Mouse (Mus musculus): ENCODE measurements around the gene Sec22c. TPM values are rescaled to one million over a fixed set of nuclear protein-coding genes. Genes with fewer than 3 reads are reported as not detected.

Gene Sec22c
- polyA plus RNA-seq (2014; fragmentation: Nextera tagmentation; extraction: Ambion mirVana) = 20.5 and 24.1 TPM in 2 replicates

GRCm38 (mm10) chr9:121704646-121705625 lies at the start of gene Sec22c:
Gene Sec22c (minus strand): TSS chr9:121705490.
- Histone ChIP-seq H3K36me3 (ENCODE audit: control insufficient read depth, insufficient read depth, low read length) (0 out of 2 replicates have a peak, but pooled peaks cover 4% of the 10 kb centered on the region), H3K9ac (ENCODE audit: low read length) (peak within 1 kb of the TSS; percentile 68), H3K4me3 (ENCODE audit: low read depth, low read length) (peak within 1 kb of the TSS; percentile 75), H3K27me3 (replicated peaks; ENCODE audit: control insufficient read depth, insufficient read depth, low read length) (no peaks in the 10 kb centered on the region), H3K4me2 (ENCODE audit: low read length) (peak within 1 kb of the TSS; percentile 95), H3K4me1 (ENCODE audit: control insufficient read depth, insufficient read depth, low read length) (peaks cover 14% of the 10 kb centered on the region), H3K9me3 (replicated peaks; ENCODE audit: control insufficient read depth, low read length) (no peaks in the 10 kb centered on the region), H3K27ac (ENCODE audit: low read depth, low read length) (peak within 1 kb of the TSS; percentile 65)
- WGBS = under 1% methylated on average over 59 of the region's 69 CpGs
- ATAC-seq (peak; percentile 98), DNase-seq (ENCODE audit: low spot score) (peak; percentile 94)

DNA sequence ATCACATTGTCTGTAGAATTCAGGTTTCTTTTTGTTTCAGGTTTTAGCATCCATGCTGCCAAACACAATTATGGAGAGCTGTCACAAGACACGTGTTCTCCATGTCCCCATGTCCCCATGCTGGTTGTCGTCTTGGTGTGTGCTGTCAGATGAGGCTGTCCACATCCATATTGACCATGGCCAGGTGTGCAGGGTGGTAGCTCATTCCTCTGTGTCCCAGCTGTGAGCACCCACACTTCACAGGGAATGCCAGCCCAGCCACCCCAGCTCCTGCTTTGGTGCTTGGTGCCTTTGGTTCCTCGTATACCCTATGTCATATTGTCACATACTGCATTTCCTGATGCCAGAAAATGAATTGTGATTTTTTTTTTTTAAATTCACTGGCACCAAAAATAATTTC lies 49.3 kb upstream of the Sec22c start:
- ATAC-seq = no peak
- Histone ChIP-seq H3K27ac (ENCODE audit: low read depth, low read length) (no peak overlapping the region), H3K4me1 (ENCODE audit: control insufficient read depth, insufficient read depth, low read length) (peaks cover 5% of the 10 kb centered on the region), H3K27me3 (replicated peaks; ENCODE audit: control insufficient read depth, insufficient read depth, low read length) (no peaks in the 10 kb centered on the region), H3K9ac (ENCODE audit: low read length) (no peak overlapping the region), H3K36me3 (ENCODE audit: control insufficient read depth, insufficient read depth, low read length) (peaks cover 67% of the 10 kb centered on the region), H3K4me2 (ENCODE audit: low read length) (no peak overlapping the region), H3K9me3 (replicated peaks; ENCODE audit: control insufficient read depth, low read length) (no peaks in the 10 kb centered on the region), H3K4me3 (ENCODE audit: low read depth, low read length) (no peak overlapping the region)
- 90% methylated on average over 3 of the region's 3 CpGs for WGBS
- no peak for DNase-seq (ENCODE audit: low spot score)

- WGBS = 95% methylated on average over 9 of the region's 9 CpGs
- Histone ChIP-seq H3K27me3 (replicated peaks; ENCODE audit: control insufficient read depth, insufficient read depth, low read length) (no peaks in the 10 kb centered on the region), H3K4me3 (ENCODE audit: low read depth, low read length) (no peak overlapping the region), H3K4me1 (ENCODE audit: control insufficient read depth, insufficient read depth, low read length) (no peaks in the 10 kb centered on the region), H3K4me2 (ENCODE audit: low read length) (no peak overlapping the region), H3K27ac (ENCODE audit: low read depth, low read length) (no peak overlapping the region), H3K36me3 (ENCODE audit: control insufficient read depth, insufficient read depth, low read length) (peaks cover 86% of the 10 kb centered on the region), H3K9ac (ENCODE audit: low read length) (no peak overlapping the region), H3K9me3 (replicated peaks; ENCODE audit: control insufficient read depth, low read length) (no peaks in the 10 kb centered on the region)
- ATAC-seq (no peak), DNase-seq (ENCODE audit: low spot score) (no peak)
Measured at GRCm38 (mm10) chr9:121752774-121753173, 47.5 kb upstream of the Sec22c start.

GRCm38 (mm10) chr9:121744051-121744450 lies 38.8 kb upstream of the Sec22c start:
- ATAC-seq (no peak), DNase-seq (ENCODE audit: low spot score) (no peak)
- no peak overlapping the region for H3K9ac ChIP-seq (ENCODE audit: low read length)
- 93% methylated on average over 8 of the region's 8 CpGs for WGBS
- H3K4me1 ChIP-seq (ENCODE audit: control insufficient read depth, insufficient read depth, low read length) = no peaks in the 10 kb centered on the region
- peaks cover 83% of the 10 kb centered on the region for H3K36me3 ChIP-seq (ENCODE audit: control insufficient read depth, insufficient read depth, low read length)
- H3K4me2 ChIP-seq (ENCODE audit: low read length) = no peak overlapping the region
- H3K4me3 ChIP-seq (ENCODE audit: low read depth, low read length) = no peak overlapping the region
- no peaks in the 10 kb centered on the region for H3K9me3 ChIP-seq (replicated peaks; ENCODE audit: control insufficient read depth, low read length)
- H3K27ac ChIP-seq (ENCODE audit: low read depth, low read length) = no peak overlapping the region
- H3K27me3 ChIP-seq (replicated peaks; ENCODE audit: control insufficient read depth, insufficient read depth, low read length) = no peaks in the 10 kb centered on the region

DNA sequence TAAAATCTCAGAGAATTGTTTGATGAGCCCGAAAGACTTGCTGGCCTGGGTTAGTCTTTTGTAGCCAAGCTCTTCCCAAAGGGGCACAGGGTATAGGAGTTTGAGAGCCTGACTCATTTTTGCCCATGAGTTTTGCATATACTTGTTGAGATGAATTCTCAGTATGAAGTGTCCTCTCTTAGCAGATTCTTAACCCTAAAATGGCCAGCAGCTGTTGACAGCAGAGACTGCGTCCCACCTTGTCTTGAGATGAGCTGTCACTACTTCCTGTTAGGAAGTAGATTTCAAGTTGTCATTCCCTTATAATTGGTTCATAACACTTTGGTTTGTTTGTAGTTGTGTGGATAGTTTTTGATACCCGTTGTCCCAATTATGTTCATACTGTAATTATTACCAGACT lies 35.9 kb upstream of the Sec22c start:
- Histone ChIP-seq H3K9ac (ENCODE audit: low read length) (no peak overlapping the region), H3K9me3 (replicated peaks; ENCODE audit: control insufficient read depth, low read length) (no peaks in the 10 kb centered on the region), H3K27me3 (replicated peaks; ENCODE audit: control insufficient read depth, insufficient read depth, low read length) (no peaks in the 10 kb centered on the region), H3K4me2 (ENCODE audit: low read length) (no peak overlapping the region), H3K4me3 (ENCODE audit: low read depth, low read length) (no peak overlapping the region), H3K4me1 (ENCODE audit: control insufficient read depth, insufficient read depth, low read length) (no peaks in the 10 kb centered on the region), H3K36me3 (ENCODE audit: control insufficient read depth, insufficient read depth, low read length) (peaks cover 59% of the 10 kb centered on the region), H3K27ac (ENCODE audit: low read depth, low read length) (no peak overlapping the region)
- 90% methylated on average over 3 of the region's 3 CpGs for WGBS
- DNase-seq (ENCODE audit: low spot score) (no peak), ATAC-seq (no peak)

GRCm38 (mm10) chr9:121740490-121740889 lies 35.2 kb upstream of the Sec22c start:
- H3K9ac ChIP-seq (ENCODE audit: low read length) = no peak overlapping the region
- H3K27me3 ChIP-seq (replicated peaks; ENCODE audit: control insufficient read depth, insufficient read depth, low read length) = no peaks in the 10 kb centered on the region
- no peak overlapping the region for H3K4me3 ChIP-seq (ENCODE audit: low read depth, low read length)
- DNase-seq (ENCODE audit: low spot score) (no peak), ATAC-seq (no peak)
- H3K4me1 ChIP-seq (ENCODE audit: control insufficient read depth, insufficient read depth, low read length) = no peaks in the 10 kb centered on the region
- H3K4me2 ChIP-seq (ENCODE audit: low read length) = no peak overlapping the region
- 87% methylated on average over 6 of the region's 6 CpGs for WGBS
- no peaks in the 10 kb centered on the region for H3K9me3 ChIP-seq (replicated peaks; ENCODE audit: control insufficient read depth, low read length)
- peaks cover 56% of the 10 kb centered on the region for H3K36me3 ChIP-seq (ENCODE audit: control insufficient read depth, insufficient read depth, low read length)
- no peak overlapping the region for H3K27ac ChIP-seq (ENCODE audit: low read depth, low read length)

DNA sequence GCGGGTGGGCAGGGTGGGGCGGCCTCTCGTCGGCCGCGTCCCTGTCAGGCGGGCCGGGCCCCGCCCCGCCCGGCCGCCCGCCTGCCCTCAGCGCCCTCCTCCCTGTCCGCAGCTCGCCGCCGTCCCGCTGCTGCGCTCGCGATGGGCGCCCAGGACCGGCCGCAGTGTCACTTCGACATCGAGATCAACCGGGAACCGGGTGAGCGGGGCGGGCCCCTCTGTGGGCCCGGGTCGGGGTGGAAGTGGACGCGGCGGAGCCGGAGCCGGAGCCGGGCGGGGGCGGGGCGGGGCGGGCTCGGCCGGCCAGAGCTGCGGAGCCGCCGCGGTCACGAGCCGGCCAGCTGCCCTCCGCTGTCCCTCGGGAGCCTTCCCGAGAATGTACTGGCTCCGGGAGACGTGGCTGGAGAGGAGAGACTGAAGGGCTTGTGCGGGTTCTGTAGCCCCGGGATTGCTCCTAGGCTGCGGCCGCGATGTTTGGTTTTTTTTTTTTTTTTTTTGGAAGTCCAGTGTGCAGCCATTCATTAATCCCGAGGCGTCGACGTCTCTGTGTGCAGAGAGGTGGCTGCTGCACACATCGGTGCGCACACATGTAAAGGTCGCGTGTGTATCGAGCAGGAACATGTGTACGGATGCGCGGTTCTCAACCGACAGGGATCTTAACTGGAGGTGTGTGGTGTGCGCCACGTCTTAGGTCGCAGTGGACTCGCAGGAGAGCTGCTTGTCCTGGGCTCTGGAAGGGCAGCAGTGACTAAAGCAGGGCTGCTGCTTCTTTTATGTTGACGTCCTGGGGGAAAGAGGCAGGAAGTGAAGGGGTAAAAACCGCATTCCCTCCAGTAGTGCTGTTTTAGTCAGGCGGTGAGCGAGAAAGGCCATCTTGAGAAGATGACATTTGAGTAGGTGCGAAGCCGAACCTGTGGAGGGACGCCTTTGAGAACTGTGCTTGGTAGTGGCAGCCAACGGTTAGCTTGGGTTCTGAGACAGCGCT lies 14.3 kb upstream of the Sec22c start:
- no peaks in the 10 kb centered on the region for H3K36me3 ChIP-seq (ENCODE audit: control insufficient read depth, insufficient read depth, low read length)
- no peaks in the 10 kb centered on the region for H3K27me3 ChIP-seq (replicated peaks; ENCODE audit: control insufficient read depth, insufficient read depth, low read length)
- H3K4me2 ChIP-seq (ENCODE audit: low read length) = peak overlapping the region; percentile 95
- peaks cover 10% of the 10 kb centered on the region for H3K4me1 ChIP-seq (ENCODE audit: control insufficient read depth, insufficient read depth, low read length)
- peak; percentile 71; the same call in 1 of the 2 replicates for ATAC-seq
- peak overlapping the region; percentile 95 for H3K9ac ChIP-seq (ENCODE audit: low read length)
- peak overlapping the region; percentile 94 for H3K4me3 ChIP-seq (ENCODE audit: low read depth, low read length)
- H3K27ac ChIP-seq (ENCODE audit: low read depth, low read length) = peak overlapping the region; percentile 91
- H3K9me3 ChIP-seq (replicated peaks; ENCODE audit: control insufficient read depth, low read length) = 0 out of 2 replicates have a peak, but pooled peaks cover 2% of the 10 kb centered on the region
- DNase-seq (ENCODE audit: low spot score) = peak; percentile 44
- 1% methylated on average over 50 of the region's 87 CpGs for whole genome bisulfite sequencing

DNA sequence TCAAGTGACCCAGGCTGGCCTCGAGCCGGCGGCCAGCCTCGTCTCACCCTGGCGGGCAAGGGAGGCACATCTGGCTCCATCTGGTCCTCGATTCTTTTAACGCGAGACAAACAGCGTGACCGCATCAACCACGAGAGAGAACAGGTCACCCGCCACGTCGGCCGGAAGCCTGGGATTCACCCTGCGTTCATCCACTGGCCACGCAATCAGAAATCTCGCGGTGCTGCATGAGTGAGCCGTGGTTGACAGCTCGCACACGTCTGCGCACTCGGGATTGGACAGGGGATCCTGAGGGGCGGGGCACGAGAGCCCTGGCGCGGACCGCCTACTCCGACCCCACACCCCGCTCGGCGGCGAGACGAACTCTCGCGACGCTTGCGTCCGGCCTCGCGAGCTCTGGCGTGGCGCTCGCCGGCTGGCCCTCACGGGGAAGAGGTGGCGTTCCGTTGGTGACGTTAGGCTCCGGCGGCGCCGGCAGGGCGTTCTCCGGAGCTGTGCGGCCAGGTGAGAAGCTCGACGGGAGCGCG lies 13.6 kb upstream of the Sec22c start, which contains the start of gene Nktr:
Nktr (plus strand) TSS at position 378 of the 527 bp plus-strand sequence.
- ATAC-seq (peak; percentile 100), DNase-seq (ENCODE audit: low spot score) (peak; percentile 99)
- under 1% methylated on average over 51 of the region's 61 CpGs for WGBS
- peak within 1 kb of the TSS; percentile 94 for H3K4me3 ChIP-seq (ENCODE audit: low read depth, low read length)
- H3K4me2 ChIP-seq (ENCODE audit: low read length) = peak within 1 kb of the TSS; percentile 95
- H3K27ac ChIP-seq (ENCODE audit: low read depth, low read length) = peak within 1 kb of the TSS; percentile 91
- 0 out of 2 replicates have a peak, but pooled peaks cover 2% of the 10 kb centered on the region for H3K9me3 ChIP-seq (replicated peaks; ENCODE audit: control insufficient read depth, low read length)
- H3K4me1 ChIP-seq (ENCODE audit: control insufficient read depth, insufficient read depth, low read length) = peaks cover 10% of the 10 kb centered on the region
- H3K9ac ChIP-seq (ENCODE audit: low read length) = peak within 1 kb of the TSS; percentile 95
- no peaks in the 10 kb centered on the region for H3K27me3 ChIP-seq (replicated peaks; ENCODE audit: control insufficient read depth, insufficient read depth, low read length)
- no peaks in the 10 kb centered on the region for H3K36me3 ChIP-seq (ENCODE audit: control insufficient read depth, insufficient read depth, low read length)
